Mouse (Mus musculus) liver, embryonic 14.5 days (tissue): ENCODE data around the gene Shisa8. TPM values are rescaled to one million over a fixed set of nuclear protein-coding genes. Genes with fewer than 3 reads are reported as not detected.

ENCODE experiments used
- ATAC-seq: fragments of 200-750 bp; cut with Nextera tagmentation; 2 replicates; pipeline ENCODE4 v1.8.0; 2017; ENCODE audit warnings: moderate number of reproducible peaks, mild to moderate bottlenecking, moderate library complexity; ENCODE audit not compliant: insufficient read depth
- DNase-seq, 3 experiments: peaks; one replicate each; pipeline ENCODE4 v3.0.0-alpha.2; 2012 to 2013; ENCODE audit warnings: low read depth in 3 of 3, low spot score in 3 of 3
- H3K27ac ChIP-seq: fragments of 300-500 bp; sonication (generic); 2 replicates; pipeline ENCODE4 v1.5.1; 2014; ENCODE audit warnings: moderate library complexity, mild to moderate bottlenecking, control low read depth, inconsistent platforms
- H3K27me3 ChIP-seq: fragments of 300-500 bp; sonication (generic); 2 replicates; pipeline ENCODE4 v1.6.1; 2014; ENCODE audit warnings: mild to moderate bottlenecking, low read length, moderate library complexity; ENCODE audit not compliant: control insufficient read depth, insufficient read depth
- H3K36me3 ChIP-seq: fragments of 300-500 bp; sonication (generic); replicated peaks from 2 replicates; pipeline ENCODE4 v1.6.1; 2014; ENCODE audit warnings: low read depth; ENCODE audit not compliant: control insufficient read depth, insufficient read depth
- H3K4me1 ChIP-seq, 2 experiments: fragments of 200-500 bp in 1 of 2; fragments of 300-500 bp in 1 of 2; sonication (generic) in 1 of 2; replicated peaks; 2 replicates each; pipeline ENCODE4 v1.6.1; 2012 to 2014; ENCODE audit warnings: antibody characterized with exemption in 1 of 2, inconsistent platforms in 1 of 2, low read length in 1 of 2; ENCODE audit not compliant: control insufficient read depth in 2 of 2, insufficient read depth in 2 of 2
- H3K4me2 ChIP-seq: fragments of 300-500 bp; sonication (generic); 2 replicates; pipeline ENCODE4 v1.6.1; 2014; ENCODE audit warnings: low read depth, mild to moderate bottlenecking, control low read depth, moderate library complexity
- H3K4me3 ChIP-seq, 2 experiments: fragments of 200-500 bp in 1 of 2; fragments of 300-500 bp in 1 of 2; sonication (generic) in 1 of 2; 2 replicates each; pipeline ENCODE4 v1.5.1; 2012 to 2014; ENCODE audit warnings: low read depth in 2 of 2, low read length in 2 of 2, mild to moderate bottlenecking in 2 of 2, control low read depth in 1 of 2, inconsistent platforms in 1 of 2, moderate library complexity in 1 of 2; ENCODE audit not compliant: insufficient read depth in 1 of 2
- H3K9ac ChIP-seq: fragments of 300-500 bp; sonication (generic); replicated peaks from 2 replicates; pipeline ENCODE4 v1.6.1; 2014; ENCODE audit warnings: mild to moderate bottlenecking, control low read depth, moderate library complexity
- H3K9me3 ChIP-seq: fragments of 300-500 bp; sonication (generic); 2 replicates; pipeline ENCODE4 v1.6.1; 2016; ENCODE audit warnings: low read length, mixed read lengths; ENCODE audit not compliant: control insufficient read depth
- CTCF ChIP-seq: IDR thresholded peaks from 2 replicates; pipeline ENCODE4 v1.5.1; 2016; ENCODE audit warnings: antibody characterized with exemption, low read depth, control low read depth
- EP300 ChIP-seq: IDR thresholded peaks from 2 replicates; pipeline ENCODE4 v1.6.1; 2016; ENCODE audit warnings: antibody characterized with exemption, low read depth
- WGBS: fragments of 180-500 bp; shearing (Covaris S2); extraction: QIAGEN DNeasy Blood & Tissue Kit; methylation state at CpG from one replicate; pipeline ENCODE4 v1.1.7; 2014; ENCODE audit not compliant: insufficient replicate concordance; 5-methylcytosine and 5-hydroxymethylcytosine counted together
- polyA plus RNA-seq, 2 experiments: library from polyadenylated mRNA; depleted of rRNA in 1 of 2; stranded (reverse) in 1 of 2; unstranded in 1 of 2; fragments of >200 nt; fragmentation: Nextera tagmentation in 1 of 2; extraction: Ambion mirVana in 1 of 2; gene quantifications; 2 replicates each; pipeline versions ENCODE4 v1.2.1 to v1.2.3; 2012 to 2014

Gene Shisa8
- polyA plus RNA-seq, 2 experiments: 0.05 to 0.15 TPM

GRCm38 (mm10) chr15:82185062-82185783, 27.4 kb downstream of the Shisa8 start:
- Histone ChIP-seq H3K4me2 (peak overlapping the region; percentile 75), H3K4me1 (peaks cover 51 to 52% of the 10 kb centered on the region in 2 experiments), H3K27me3 (no peaks in the 10 kb centered on the region), H3K4me3 (no peak overlapping the region), H3K27ac (peak overlapping the region; percentile 88), H3K36me3 (peaks cover 62% of the 10 kb centered on the region), H3K9ac (peak overlapping the region; percentile 73), H3K9me3 (peaks cover 7% of the 10 kb centered on the region)
- TF ChIP-seq CTCF: no peak
- 0 out of 2 replicates have a peak, but pooled peaks have one; percentile 20 for TF ChIP-seq EP300
- DNase-seq: no peak
- WGBS: 57% methylated on average over 14 of the region's 14 CpGs
- ATAC-seq: no peak

DNA sequence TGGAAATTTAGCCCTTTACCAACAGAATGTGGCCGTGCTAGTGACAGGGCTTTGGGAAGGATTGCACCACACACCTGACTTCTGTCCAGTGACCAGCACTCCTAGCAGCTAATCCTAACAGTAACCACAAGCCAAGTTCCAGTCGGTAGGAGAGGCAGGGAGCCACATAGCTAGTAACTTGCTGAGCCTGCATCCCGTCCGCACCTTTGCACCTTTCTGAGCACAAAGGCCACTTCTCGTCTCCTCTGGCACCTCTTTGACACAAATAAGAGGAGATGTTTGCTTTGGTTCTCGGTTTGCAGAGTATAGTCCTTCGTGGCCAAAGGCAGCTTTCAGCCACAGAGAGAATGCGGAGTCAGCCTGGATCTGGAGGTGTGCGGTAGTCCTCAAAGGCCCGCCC, 28.0 kb downstream of the Shisa8 start:
- Histone ChIP-seq H3K36me3 (peaks cover 67% of the 10 kb centered on the region), H3K4me2 (peak overlapping the region; percentile 75), H3K4me3 (peak overlapping the region in 1 of 2 experiments; percentile 36; a peak in 3 of 4 replicates), H3K27me3 (no peaks in the 10 kb centered on the region), H3K9ac (peak overlapping the region; percentile 73), H3K27ac (peak overlapping the region; percentile 88), H3K4me1 (peaks cover 51 to 52% of the 10 kb centered on the region in 2 experiments), H3K9me3 (peaks cover 7% of the 10 kb centered on the region)
- no peak for TF ChIP-seq CTCF
- TF ChIP-seq EP300: no peak
- 52% methylated on average over 10 of the region's 10 CpGs for WGBS
- ATAC-seq (no peak), DNase-seq (no peak)

DNA sequence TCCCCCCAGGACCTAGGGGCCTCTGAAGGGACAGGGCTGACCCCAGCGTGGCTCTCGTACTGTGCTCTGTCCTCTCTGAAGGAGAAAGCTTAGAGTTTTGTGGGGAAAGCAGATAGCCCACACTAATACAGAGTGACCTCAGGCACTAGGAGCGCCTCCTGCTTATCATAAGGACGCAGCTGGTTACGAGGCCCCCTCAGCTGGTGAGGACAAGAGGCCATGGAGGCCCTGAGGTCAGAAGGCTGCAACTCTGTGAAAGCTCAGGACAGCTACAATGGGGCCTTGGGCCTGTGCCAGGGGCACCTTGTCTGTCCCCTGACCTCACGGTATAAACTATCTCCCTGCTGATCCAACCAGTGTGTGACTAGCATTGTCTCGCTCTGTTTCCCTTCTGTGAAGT, 28.4 kb downstream of the Shisa8 start:
- TF ChIP-seq EP300 (peak; percentile 92), CTCF (peak; percentile 14; the same call in 1 of the 2 replicates)
- ATAC-seq: peak; percentile 86
- Histone ChIP-seq H3K27ac (peak overlapping the region; percentile 88), H3K4me3 (peak overlapping the region; percentile 36 to 43), H3K27me3 (no peaks in the 10 kb centered on the region), H3K36me3 (peaks cover 70% of the 10 kb centered on the region), H3K4me1 (peaks cover 51 to 52% of the 10 kb centered on the region in 2 experiments), H3K4me2 (peak overlapping the region; percentile 75), H3K9me3 (peaks cover 7% of the 10 kb centered on the region), H3K9ac (peak overlapping the region; percentile 73)
- WGBS: 6% methylated on average over 7 of the region's 7 CpGs
- peak; percentile 85 to 86 (median 86) for DNase-seq

- peaks cover 51 to 52% of the 10 kb centered on the region in 2 experiments for H3K4me1 ChIP-seq
- DNase-seq (no peak), ATAC-seq (0 out of 2 replicates have a peak, but pooled peaks have one; percentile 8)
- WGBS: 64% methylated on average over 10 of the region's 10 CpGs
- peak overlapping the region; percentile 19 to 36; a peak in 3 of 4 replicates for H3K4me3 ChIP-seq
- peak overlapping the region; percentile 88 for H3K27ac ChIP-seq
- H3K9me3 ChIP-seq: peaks cover 7% of the 10 kb centered on the region
- peaks cover 76% of the 10 kb centered on the region for H3K36me3 ChIP-seq
- peak overlapping the region; percentile 75 for H3K4me2 ChIP-seq
- H3K9ac ChIP-seq: peak overlapping the region; percentile 73
- H3K27me3 ChIP-seq: no peaks in the 10 kb centered on the region
- TF ChIP-seq CTCF (no peak), EP300 (no peak)
Observed at GRCm38 (mm10) chr15:82183596-82183995, 29.0 kb downstream of the Shisa8 start.

GRCm38 (mm10) chr15:82182311-82182710, 30.3 kb downstream of the Shisa8 start:
- H3K4me1 ChIP-seq: peaks cover 43 to 44% of the 10 kb centered on the region in 2 experiments
- no peak overlapping the region for H3K4me3 ChIP-seq
- H3K27ac ChIP-seq: no peak overlapping the region
- H3K36me3 ChIP-seq: peaks cover 77% of the 10 kb centered on the region
- peaks cover 7% of the 10 kb centered on the region for H3K9me3 ChIP-seq
- H3K9ac ChIP-seq: no peak overlapping the region
- 95% methylated on average over 4 of the region's 4 CpGs for WGBS
- no peak for DNase-seq
- H3K27me3 ChIP-seq: no peaks in the 10 kb centered on the region
- H3K4me2 ChIP-seq: no peak overlapping the region
- TF ChIP-seq CTCF (peak; percentile 66), EP300 (no peak)
- no peak for ATAC-seq
